Mouse (Mus musculus) liver, embryonic 16.5 days (tissue): ENCODE measurements around the gene Fbxl17. TPM values are rescaled to one million over a fixed set of nuclear protein-coding genes. Genes with fewer than 3 reads are reported as not detected.

Experiments
- ATAC-seq: fragments of 200-750 bp; cut with Nextera tagmentation; 2 replicates; pipeline ENCODE4 v1.8.0; 2017; ENCODE audit warnings: low read depth, mild to moderate bottlenecking, moderate number of reproducible peaks, moderate library complexity
- H3K27ac ChIP-seq: fragments of 300-500 bp; sonication (generic); 2 replicates; pipeline ENCODE4 v1.5.1; 2014; ENCODE audit warnings: mild to moderate bottlenecking, low read length
- H3K27me3 ChIP-seq: fragments of 300-500 bp; sonication (generic); 2 replicates; pipeline ENCODE4 v1.6.1; 2014; ENCODE audit warnings: low read depth, low read length, mixed read lengths; ENCODE audit not compliant: control insufficient read depth, insufficient read depth
- H3K36me3 ChIP-seq: fragments of 300-500 bp; sonication (generic); 2 replicates; pipeline ENCODE4 v1.6.1; 2014; ENCODE audit warnings: mild to moderate bottlenecking; ENCODE audit not compliant: control insufficient read depth, insufficient read depth
- H3K4me1 ChIP-seq: fragments of 300-500 bp; sonication (generic); 2 replicates; pipeline ENCODE4 v1.6.1; 2014; ENCODE audit warnings: low read depth, low read length, mixed read lengths; ENCODE audit not compliant: control insufficient read depth
- H3K4me2 ChIP-seq: fragments of 300-500 bp; sonication (generic); 2 replicates; pipeline ENCODE4 v1.6.1; 2014; ENCODE audit warnings: low read depth, low read length, mixed read lengths
- H3K4me3 ChIP-seq: fragments of 300-500 bp; sonication (generic); 2 replicates; pipeline ENCODE4 v1.5.1; 2014; ENCODE audit warnings: low read depth, mild to moderate bottlenecking, low read length
- H3K9ac ChIP-seq: fragments of 300-500 bp; sonication (generic); 2 replicates; pipeline ENCODE4 v1.6.1; 2014; ENCODE audit warnings: low read depth, low read length
- H3K9me3 ChIP-seq: fragments of 300-500 bp; sonication (generic); replicated peaks from 2 replicates; pipeline ENCODE4 v1.6.1; 2016; ENCODE audit warnings: low read length; ENCODE audit not compliant: control insufficient read depth
- WGBS: fragments of 180-500 bp; shearing (Covaris S2); extraction: QIAGEN DNeasy Blood & Tissue Kit; methylation state at CpG from one replicate; pipeline ENCODE4 v1.1.7; 2014; ENCODE audit not compliant: insufficient replicate concordance; 5-methylcytosine and 5-hydroxymethylcytosine counted together
- polyA plus RNA-seq: library from polyadenylated mRNA; unstranded; fragments of >200 nt; fragmentation: Nextera tagmentation; extraction: Ambion mirVana; gene quantifications from 2 replicates; pipeline ENCODE4 v1.2.1, GENCODE M21; 2015

Fbxl17 gene
- polyA plus RNA-seq, 1 experiment from 2014 or later = 1.3 TPM

DNA sequence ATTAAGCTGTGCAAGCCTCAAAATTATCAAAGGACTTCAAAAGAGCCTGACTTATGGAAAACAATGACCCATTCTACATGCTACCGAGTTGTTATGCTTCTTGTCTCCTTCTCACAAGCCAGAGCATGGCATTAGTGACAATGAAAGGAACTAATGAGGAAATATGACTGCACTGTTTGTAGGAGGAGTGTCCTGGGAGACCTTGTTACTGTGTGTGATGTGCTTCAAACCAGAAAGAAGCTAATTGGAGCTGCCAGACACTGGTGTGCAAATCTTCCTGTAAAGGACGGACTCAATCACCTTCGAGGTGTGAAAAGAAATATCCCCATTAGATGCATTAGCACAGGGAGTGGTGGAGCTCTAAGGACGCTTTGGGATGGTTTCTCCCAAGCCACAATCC, 270.7 kb downstream of the Fbxl17 start:
- no peaks in the 10 kb centered on the region for H3K4me1 ChIP-seq
- H3K27me3 ChIP-seq = no peaks in the 10 kb centered on the region
- H3K9ac ChIP-seq = no peak overlapping the region
- H3K4me3 ChIP-seq = no peak overlapping the region
- no peaks in the 10 kb centered on the region for H3K9me3 ChIP-seq
- no peak for ATAC-seq
- H3K36me3 ChIP-seq = no peaks in the 10 kb centered on the region
- WGBS = 70% methylated on average over 4 of the region's 4 CpGs
- no peak overlapping the region for H3K4me2 ChIP-seq
- H3K27ac ChIP-seq = no peak overlapping the region

DNA sequence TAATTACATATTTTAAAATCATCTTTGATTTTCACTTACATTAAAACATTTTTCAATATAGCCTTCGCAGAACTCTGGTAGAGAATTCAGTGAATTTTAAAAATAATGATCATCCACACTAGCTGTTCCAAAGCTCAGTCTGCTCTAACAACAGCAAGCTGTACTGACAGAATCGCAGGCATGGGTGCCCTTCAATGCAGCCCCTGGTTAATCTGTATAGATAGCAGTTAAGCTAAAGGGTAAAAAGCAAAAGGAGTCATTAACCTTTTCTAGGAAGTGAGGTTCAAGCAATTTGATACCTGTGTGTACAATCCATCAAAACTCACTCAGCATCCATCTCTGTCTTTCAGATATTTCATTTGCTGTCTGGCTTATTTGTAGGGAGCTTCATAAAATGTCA, 273.4 kb downstream of the Fbxl17 start:
- no peaks in the 10 kb centered on the region for H3K4me1 ChIP-seq
- H3K27ac ChIP-seq = no peak overlapping the region
- H3K4me2 ChIP-seq = no peak overlapping the region
- no peak overlapping the region for H3K9ac ChIP-seq
- WGBS = 70% methylated on average over 2 of the region's 2 CpGs
- H3K4me3 ChIP-seq = no peak overlapping the region
- ATAC-seq = no peak
- no peaks in the 10 kb centered on the region for H3K9me3 ChIP-seq
- H3K27me3 ChIP-seq = no peaks in the 10 kb centered on the region
- no peaks in the 10 kb centered on the region for H3K36me3 ChIP-seq

DNA sequence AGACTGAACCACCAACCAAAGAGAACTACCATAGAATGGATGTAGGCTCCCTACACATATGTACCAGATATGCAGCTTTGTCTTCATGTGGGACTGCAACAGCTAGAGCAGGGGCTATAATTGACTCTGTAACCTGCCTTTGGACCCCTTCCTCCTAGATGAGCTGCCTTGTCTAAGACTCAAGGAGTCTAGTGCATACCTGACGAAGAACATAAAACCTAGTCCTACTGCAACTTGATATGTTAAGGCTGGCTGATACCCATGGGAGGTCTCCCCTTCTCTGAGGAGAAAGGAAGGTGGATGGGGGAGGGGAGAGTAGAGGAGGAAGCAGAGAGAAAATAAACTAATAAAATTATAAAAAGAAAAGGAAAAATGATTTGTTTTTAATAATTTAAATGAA, 273.9 kb downstream of the Fbxl17 start:
- no peak for ATAC-seq
- no peak overlapping the region for H3K27ac ChIP-seq
- H3K4me2 ChIP-seq = no peak overlapping the region
- no peak overlapping the region for H3K4me3 ChIP-seq
- H3K27me3 ChIP-seq = no peaks in the 10 kb centered on the region
- H3K9ac ChIP-seq = no peak overlapping the region
- no peaks in the 10 kb centered on the region for H3K36me3 ChIP-seq
- 77% methylated on average over 1 of the region's 1 CpGs for WGBS
- no peaks in the 10 kb centered on the region for H3K9me3 ChIP-seq
- H3K4me1 ChIP-seq = no peaks in the 10 kb centered on the region

- Histone ChIP-seq H3K36me3 (no peaks in the 10 kb centered on the region), H3K4me3 (no peak overlapping the region), H3K4me1 (no peaks in the 10 kb centered on the region), H3K9ac (no peak overlapping the region), H3K27ac (no peak overlapping the region), H3K4me2 (no peak overlapping the region), H3K9me3 (no peaks in the 10 kb centered on the region), H3K27me3 (no peaks in the 10 kb centered on the region)
- no peak for ATAC-seq
- 73% methylated on average over 4 of the region's 4 CpGs for WGBS
These were observed 276.1 kb downstream of the Fbxl17 start for GRCm38 (mm10) chr17:63223675-63224074.

GRCm38 (mm10) chr17:63221632-63222031, 278.2 kb downstream of the Fbxl17 start:
- H3K27me3 ChIP-seq = no peaks in the 10 kb centered on the region
- 0 out of 2 replicates have a peak, but pooled peaks have one; percentile 39 for ATAC-seq
- H3K27ac ChIP-seq = no peak overlapping the region

GRCm38 (mm10) chr17:63220821-63221220, 279.0 kb downstream of the Fbxl17 start:
- no peak overlapping the region for H3K27ac ChIP-seq
- no peak overlapping the region for H3K4me2 ChIP-seq
- 90% methylated on average over 5 of the region's 5 CpGs for WGBS
- H3K4me3 ChIP-seq = no peak overlapping the region
- ATAC-seq = no peak
- H3K27me3 ChIP-seq = no peaks in the 10 kb centered on the region
- no peaks in the 10 kb centered on the region for H3K9me3 ChIP-seq
- no peak overlapping the region for H3K9ac ChIP-seq
- no peaks in the 10 kb centered on the region; the same call in 1 of the 2 replicates for H3K4me1 ChIP-seq
- H3K36me3 ChIP-seq = no peaks in the 10 kb centered on the region

More at GRCm38 (mm10) chr17:63221632-63222031, 278.2 kb downstream of the Fbxl17 start:
- WGBS = 73% methylated on average over 3 of the region's 3 CpGs
- Histone ChIP-seq H3K4me2 (no peak overlapping the region), H3K4me1 (no peaks in the 10 kb centered on the region; the same call in 1 of the 2 replicates), H3K9me3 (no peaks in the 10 kb centered on the region), H3K36me3 (no peaks in the 10 kb centered on the region), H3K9ac (no peak overlapping the region), H3K4me3 (no peak overlapping the region)

DNA sequence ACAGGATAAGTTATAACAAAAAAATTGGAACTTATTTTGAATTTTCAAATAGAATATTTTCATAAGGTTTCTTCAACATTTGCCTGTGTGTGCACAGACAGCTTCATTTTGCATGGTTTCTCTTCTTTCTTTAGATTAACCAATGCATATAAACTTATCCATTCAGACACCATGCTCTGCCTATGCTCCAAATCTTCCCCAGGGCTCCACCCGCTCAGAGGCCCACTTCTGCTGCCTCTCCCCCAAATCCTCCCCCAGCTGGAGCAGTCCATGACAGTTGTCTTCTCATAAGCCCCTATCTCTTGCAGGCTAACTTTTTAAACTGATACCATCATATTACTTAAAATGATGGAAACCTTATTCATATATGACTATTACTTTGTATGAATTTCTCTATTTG, 282.8 kb downstream of the Fbxl17 start:
- Histone ChIP-seq H3K36me3 (no peaks in the 10 kb centered on the region), H3K27ac (no peak overlapping the region), H3K4me3 (no peak overlapping the region), H3K4me2 (no peak overlapping the region), H3K27me3 (no peaks in the 10 kb centered on the region), H3K9ac (no peak overlapping the region), H3K4me1 (no peaks in the 10 kb centered on the region; the same call in 1 of the 2 replicates), H3K9me3 (no peaks in the 10 kb centered on the region)
- 60% methylated on average over 1 of the region's 1 CpGs for WGBS
- no peak for ATAC-seq

- H3K36me3 ChIP-seq = peaks cover 2% of the 10 kb centered on the region; the same call in 1 of the 2 replicates
- no peak for ATAC-seq
- H3K4me2 ChIP-seq = no peak overlapping the region
- H3K9me3 ChIP-seq = no peaks in the 10 kb centered on the region
- no peaks in the 10 kb centered on the region for H3K27me3 ChIP-seq
- H3K4me1 ChIP-seq = no peaks in the 10 kb centered on the region; the same call in 1 of the 2 replicates
- WGBS = 79% methylated on average over 4 of the region's 4 CpGs
- H3K4me3 ChIP-seq = no peak overlapping the region
- H3K27ac ChIP-seq = no peak overlapping the region
- no peak overlapping the region for H3K9ac ChIP-seq
These were observed 287.8 kb downstream of the Fbxl17 start for GRCm38 (mm10) chr17:63212018-63212417.

DNA sequence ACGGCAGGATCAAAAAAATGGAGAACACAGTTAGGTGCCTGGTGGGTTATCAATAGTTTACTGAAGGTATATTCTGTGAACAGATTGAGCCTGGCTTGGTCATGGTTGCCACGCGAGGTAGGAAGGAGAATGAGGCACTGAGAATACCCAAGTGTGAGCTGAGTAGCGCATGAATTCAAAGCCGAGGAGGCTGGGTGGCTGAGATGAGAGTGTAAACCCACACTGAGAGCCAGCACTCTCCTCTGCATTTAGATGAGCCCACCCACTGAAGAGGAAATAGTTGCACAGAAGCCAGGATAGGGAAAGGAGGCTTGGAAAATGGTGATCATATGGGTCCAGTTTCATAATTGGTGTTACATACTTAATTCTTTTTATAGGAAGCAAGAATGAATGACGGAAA, 290.7 kb downstream of the Fbxl17 start:
- no peak for ATAC-seq
- Histone ChIP-seq H3K4me2 (no peak overlapping the region), H3K36me3 (peaks cover 2% of the 10 kb centered on the region; the same call in 1 of the 2 replicates), H3K4me1 (peaks cover 7% of the 10 kb centered on the region), H3K27me3 (no peaks in the 10 kb centered on the region), H3K4me3 (no peak overlapping the region), H3K9ac (no peak overlapping the region), H3K9me3 (no peaks in the 10 kb centered on the region), H3K27ac (no peak overlapping the region)
- WGBS = 84% methylated on average over 6 of the region's 6 CpGs
